Mouse (Mus musculus) liver, postnatal 0 days (tissue): ENCODE measurements at regions not wholly inside any gene's neighbourhood (a gene's known extent, or its start where the extent isn't known, plus 50 kb on each side); places are given as distances from the start of the nearest gene placed in this dataset.

Experiments used
- ATAC-seq: fragments of 200-750 bp; cut with Nextera tagmentation; 2 replicates; pipeline ENCODE4 v1.8.0; 2017; ENCODE audit warnings: mild to moderate bottlenecking, moderate library complexity
- DNase-seq: peaks from one replicate; pipeline ENCODE4 v3.0.0-alpha.2; 2016
- H3K27ac ChIP-seq: fragments of 300-500 bp; sonication (generic); 2 replicates; pipeline ENCODE4 v1.5.1; 2014; ENCODE audit warnings: antibody characterized with exemption, moderate library complexity, mild to moderate bottlenecking, low read depth
- H3K27me3 ChIP-seq: fragments of 300-500 bp; sonication (generic); 2 replicates; pipeline ENCODE4 v1.6.1; 2014; ENCODE audit warnings: low read length, control low read depth, mixed read lengths; ENCODE audit not compliant: insufficient read depth
- H3K36me3 ChIP-seq: fragments of 300-500 bp; sonication (generic); replicated peaks from 2 replicates; pipeline ENCODE4 v1.6.1; 2014; ENCODE audit warnings: mild to moderate bottlenecking, control low read depth, low read length, moderate library complexity, mixed read lengths; ENCODE audit not compliant: insufficient read depth
- H3K4me1 ChIP-seq: fragments of 300-500 bp; sonication (generic); 2 replicates; pipeline ENCODE4 v1.6.1; 2014; ENCODE audit warnings: antibody characterized with exemption, mild to moderate bottlenecking, control low read depth; ENCODE audit not compliant: insufficient read depth
- H3K4me2 ChIP-seq: fragments of 300-500 bp; sonication (generic); 2 replicates; pipeline ENCODE4 v1.6.1; 2014; ENCODE audit warnings: low read depth, mild to moderate bottlenecking, low read length, moderate library complexity, mixed read lengths
- H3K4me3 ChIP-seq: fragments of 300-500 bp; sonication (generic); 2 replicates; pipeline ENCODE4 v1.5.1; 2014; ENCODE audit warnings: low read depth, low read length
- H3K9ac ChIP-seq: fragments of 300-500 bp; sonication (generic); replicated peaks from 2 replicates; pipeline ENCODE4 v1.6.1; 2014; ENCODE audit warnings: mild to moderate bottlenecking, moderate library complexity
- H3K9me3 ChIP-seq: fragments of 300-500 bp; sonication (generic); 2 replicates; pipeline ENCODE4 v1.6.1; 2016; ENCODE audit warnings: mild to moderate bottlenecking, control low read depth, low read length, mixed read lengths
- CTCF ChIP-seq: sonication (generic); IDR thresholded peaks from 2 replicates; pipeline ENCODE4 v1.5.1; 2016; ENCODE audit warnings: antibody characterized with exemption, low read depth
- EP300 ChIP-seq: IDR thresholded peaks from 2 replicates; pipeline ENCODE4 v1.6.1; 2016; ENCODE audit warnings: antibody characterized with exemption, low read depth, mild to moderate bottlenecking
- WGBS: fragments of 180-500 bp; shearing (Covaris S2); extraction: QIAGEN DNeasy Blood & Tissue Kit; methylation state at CpG from one replicate; pipeline ENCODE4 v1.1.7; 2014; ENCODE audit not compliant: insufficient replicate concordance; 5-methylcytosine and 5-hydroxymethylcytosine counted together

GRCm38 (mm10) chr12:77760976-77761375 lies 433.1 kb upstream of the Gm6657 start:
- DNase-seq: no peak
- H3K27me3 ChIP-seq: no peaks in the 10 kb centered on the region
- H3K4me2 ChIP-seq: no peak overlapping the region
- no peaks in the 10 kb centered on the region for H3K36me3 ChIP-seq
- ATAC-seq: no peak
- TF ChIP-seq EP300: no peak
- TF ChIP-seq CTCF: no peak
- no peak overlapping the region for H3K27ac ChIP-seq
- H3K9me3 ChIP-seq: no peaks in the 10 kb centered on the region
- WGBS: 67% methylated on average over 3 of the region's 3 CpGs
- H3K4me1 ChIP-seq: no peaks in the 10 kb centered on the region
- H3K4me3 ChIP-seq: no peak overlapping the region
- H3K9ac ChIP-seq: no peak overlapping the region

- H3K27me3 ChIP-seq: no peaks in the 10 kb centered on the region
- no peak for DNase-seq
- 85% methylated on average over 6 of the region's 6 CpGs for WGBS
- no peak overlapping the region for H3K4me2 ChIP-seq
- no peaks in the 10 kb centered on the region for H3K36me3 ChIP-seq
- no peak for TF ChIP-seq CTCF
- TF ChIP-seq EP300: no peak
- H3K9ac ChIP-seq: no peak overlapping the region
- no peak overlapping the region for H3K4me3 ChIP-seq
- H3K27ac ChIP-seq: no peak overlapping the region
- H3K9me3 ChIP-seq: no peaks in the 10 kb centered on the region
- no peaks in the 10 kb centered on the region for H3K4me1 ChIP-seq
- no peak for ATAC-seq
Observed at GRCm38 (mm10) chr12:77776011-77776546, 418.0 kb upstream of the Gm6657 start.

GRCm38 (mm10) chr12:77776755-77777154 lies 417.3 kb upstream of the Gm6657 start:
- no peaks in the 10 kb centered on the region for H3K4me1 ChIP-seq
- no peaks in the 10 kb centered on the region for H3K9me3 ChIP-seq
- TF ChIP-seq CTCF (no peak), EP300 (no peak)
- no peak overlapping the region for H3K9ac ChIP-seq
- no peak for ATAC-seq
- no peak overlapping the region for H3K27ac ChIP-seq
- no peaks in the 10 kb centered on the region for H3K36me3 ChIP-seq
- 75% methylated on average over 8 of the region's 8 CpGs for WGBS
- DNase-seq: no peak
- no peak overlapping the region for H3K4me3 ChIP-seq
- no peak overlapping the region for H3K4me2 ChIP-seq
- H3K27me3 ChIP-seq: no peaks in the 10 kb centered on the region

- Histone ChIP-seq H3K36me3 (no peaks in the 10 kb centered on the region), H3K27ac (no peak overlapping the region), H3K4me3 (peak overlapping the region; percentile 5; the same call in 1 of the 2 replicates), H3K4me2 (peak overlapping the region; percentile 35), H3K27me3 (no peaks in the 10 kb centered on the region), H3K4me1 (no peaks in the 10 kb centered on the region), H3K9me3 (no peaks in the 10 kb centered on the region), H3K9ac (no peak overlapping the region)
- 38% methylated on average over 20 of the region's 20 CpGs for WGBS
- peak; percentile 57 for ATAC-seq
- TF ChIP-seq EP300: no peak
- TF ChIP-seq CTCF: peak; percentile 93
- peak; percentile 88 for DNase-seq
Observed at GRCm38 (mm10) chr12:77780885-77781698, 412.9 kb upstream of the Gm6657 start.

- Histone ChIP-seq H3K27me3 (no peaks in the 10 kb centered on the region), H3K36me3 (no peaks in the 10 kb centered on the region), H3K4me1 (no peaks in the 10 kb centered on the region), H3K27ac (no peak overlapping the region), H3K9ac (no peak overlapping the region), H3K9me3 (no peaks in the 10 kb centered on the region), H3K4me2 (no peak overlapping the region), H3K4me3 (no peak overlapping the region)
- ATAC-seq: no peak
- 80% methylated on average over 9 of the region's 9 CpGs for WGBS
- DNase-seq: no peak
- TF ChIP-seq EP300 (no peak), CTCF (no peak)
Observed at GRCm38 (mm10) chr12:77783909-77784308, 410.1 kb upstream of the Gm6657 start.

- WGBS: 73% methylated on average over 6 of the region's 6 CpGs
- no peak for DNase-seq
- ATAC-seq: no peak
Observed at GRCm38 (mm10) chr12:77785647-77786046, 408.4 kb upstream of the Gm6657 start.

More at GRCm38 (mm10) chr12:77785647-77786046, 408.4 kb upstream of the Gm6657 start:
- no peak overlapping the region for H3K27ac ChIP-seq
- H3K36me3 ChIP-seq: no peaks in the 10 kb centered on the region
- H3K9me3 ChIP-seq: no peaks in the 10 kb centered on the region
- H3K9ac ChIP-seq: no peak overlapping the region
- no peak for TF ChIP-seq EP300
- no peak for TF ChIP-seq CTCF
- no peaks in the 10 kb centered on the region for H3K27me3 ChIP-seq
- H3K4me2 ChIP-seq: no peak overlapping the region
- H3K4me3 ChIP-seq: no peak overlapping the region
- no peaks in the 10 kb centered on the region; the same call in 1 of the 2 replicates for H3K4me1 ChIP-seq
